Mouse (Mus musculus) ES-E14 (cell line): ENCODE measurements at regions not wholly inside any gene's neighbourhood (a gene's known extent, or its start where the extent isn't known, plus 50 kb on each side); places are given as distances from the start of the nearest gene placed in this dataset.

Source experiments
- DNase-seq: peaks from one replicate; pipeline ENCODE4 v3.0.0-alpha.2; 2013; ENCODE audit warnings: low read depth, low spot score
- H3K27ac ChIP-seq: 2 replicates; pipeline ENCODE4 v1.5.1; 2012; ENCODE audit warnings: low read depth, mild to moderate bottlenecking, low read length, moderate library complexity, mixed read lengths; ENCODE audit not compliant: poor library complexity, insufficient read depth, severe bottlenecking
- H3K36me3 ChIP-seq: 2 replicates; pipeline ENCODE4 v1.6.1; 2012; ENCODE audit warnings: mild to moderate bottlenecking, low read length, moderate library complexity, mixed read lengths; ENCODE audit not compliant: control insufficient read depth, poor library complexity, insufficient read depth, severe bottlenecking
- H3K4me1 ChIP-seq, 2 experiments: fragments of 150-350 bp in 1 of 2; sonication (generic) in 1 of 2; 2 replicates each; pipeline ENCODE4 v1.6.1; 2012; ENCODE audit warnings: low read length in 2 of 2, mild to moderate bottlenecking in 1 of 2, mixed read lengths in 1 of 2; ENCODE audit not compliant: control insufficient read depth in 2 of 2, insufficient read depth in 2 of 2, poor library complexity in 1 of 2
- H3K4me3 ChIP-seq, 2 experiments: fragments of 150-350 bp in 1 of 2; sonication (generic) in 1 of 2; 2 replicates each; pipeline ENCODE4 v1.5.1; 2012; ENCODE audit warnings: low read length in 2 of 2, low read depth in 1 of 2, mild to moderate bottlenecking in 1 of 2, mixed read lengths in 1 of 2; ENCODE audit not compliant: insufficient read depth in 1 of 2, poor library complexity in 1 of 2, severe bottlenecking in 1 of 2
- H3K9ac ChIP-seq: 2 replicates; pipeline ENCODE4 v1.6.1; 2012; ENCODE audit warnings: low read depth, mild to moderate bottlenecking, low read length, mixed read lengths; ENCODE audit not compliant: poor library complexity, insufficient read depth, severe bottlenecking
- H3K9me3 ChIP-seq: fragments of 150-350 bp; sonication (generic); 2 replicates; pipeline ENCODE4 v1.6.1; 2012; ENCODE audit warnings: low read depth, mild to moderate bottlenecking, low read length; ENCODE audit not compliant: control insufficient read depth, insufficient read depth
- CHD2 ChIP-seq: IDR thresholded peaks from 2 replicates; pipeline ENCODE4 v1.6.1; 2014; ENCODE audit warnings: mild to moderate bottlenecking, low read depth, low read length, inconsistent platforms
- HCFC1 ChIP-seq: IDR thresholded peaks from 2 replicates; pipeline ENCODE4 v1.6.1; 2012; ENCODE audit warnings: low read length, inconsistent platforms, borderline replicate concordance; ENCODE audit not compliant: insufficient read depth
- MAFK ChIP-seq: IDR thresholded peaks from 2 replicates; pipeline ENCODE4 v1.6.1; 2014; ENCODE audit warnings: mild to moderate bottlenecking, low read depth, low read length, inconsistent platforms; ENCODE audit not compliant: insufficient read depth
- ZC3H11A ChIP-seq: IDR thresholded peaks from 2 replicates; pipeline ENCODE4 v1.6.1; 2012; ENCODE audit warnings: low read depth, mild to moderate bottlenecking, inconsistent platforms, low read length, borderline replicate concordance
- ZNF384 ChIP-seq: IDR thresholded peaks from 2 replicates; pipeline ENCODE4 v1.6.1; 2012; ENCODE audit warnings: low read depth, low read length, inconsistent platforms
- in situ Hi-C, 2 experiments: fragments of 600-800 bp; cut with MboI; formaldehyde crosslinking; loops; one replicate each; pipeline ENCODE4 v1.15.1; 2025; ENCODE audit warnings: low sequenced_read_pairs in 2 of 2, inconsistent platforms in 1 of 2; ENCODE audit not compliant: unreplicated experiment in 2 of 2

DNA sequence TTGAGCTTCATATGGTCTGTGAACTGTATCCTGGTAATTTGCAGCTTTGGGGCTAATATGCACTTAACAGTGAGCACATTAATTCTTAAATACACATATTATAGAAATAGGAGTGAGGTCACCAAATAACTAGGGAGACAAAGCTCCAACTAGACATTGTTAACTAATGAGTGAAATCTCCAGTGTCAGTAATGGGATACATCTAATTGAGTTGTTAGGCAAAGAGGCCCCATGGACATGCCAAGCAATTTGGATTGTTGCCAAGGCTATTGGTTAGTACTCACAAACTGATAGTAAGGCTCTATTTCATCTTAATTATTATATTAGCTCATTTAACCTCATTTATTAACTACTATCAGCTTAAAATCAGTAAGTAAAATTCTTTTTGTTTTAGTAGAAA is 698.5 kb downstream of the Triml1 start:
- no peak for DNase-seq
- H3K4me3 ChIP-seq: no peak overlapping the region
- in situ Hi-C loops: no loop called here
- H3K36me3 ChIP-seq: no peaks in the 10 kb centered on the region
- TF ChIP-seq CHD2: no peak
- no peak for TF ChIP-seq MAFK
- no peak overlapping the region for H3K9ac ChIP-seq
- H3K4me1 ChIP-seq: no peaks in the 10 kb centered on the region
- no peaks in the 10 kb centered on the region for H3K9me3 ChIP-seq
- H3K27ac ChIP-seq: no peak overlapping the region

- Histone ChIP-seq H3K4me1 (no peaks in the 10 kb centered on the region), H3K27ac (no peak overlapping the region), H3K36me3 (no peaks in the 10 kb centered on the region), H3K9me3 (no peaks in the 10 kb centered on the region), H3K9ac (no peak overlapping the region), H3K4me3 (no peak overlapping the region)
- no peak for DNase-seq
- in situ Hi-C loops: no loop called here
- TF ChIP-seq HCFC1: no peak
These were observed 738.7 kb downstream of the Triml1 start for GRCm38 (mm10) chr8:42402632-42403031.

GRCm38 (mm10) chr8:42396886-42397285 is 744.4 kb downstream of the Triml1 start:
- Histone ChIP-seq H3K4me3 (no peak overlapping the region), H3K9ac (no peak overlapping the region), H3K36me3 (no peaks in the 10 kb centered on the region), H3K9me3 (no peaks in the 10 kb centered on the region), H3K27ac (no peak overlapping the region), H3K4me1 (no peaks in the 10 kb centered on the region)
- in situ Hi-C loops: no loop called here
- TF ChIP-seq HCFC1 (no peak), MAFK (no peak), ZNF384 (no peak), ZC3H11A (no peak), CHD2 (no peak)
- no peak for DNase-seq

- Histone ChIP-seq H3K9me3 (no peaks in the 10 kb centered on the region), H3K4me3 (no peak overlapping the region), H3K9ac (no peak overlapping the region), H3K4me1 (no peaks in the 10 kb centered on the region), H3K36me3 (no peaks in the 10 kb centered on the region), H3K27ac (no peak overlapping the region)
- no peak for DNase-seq
- in situ Hi-C loops: no loop called here
- TF ChIP-seq HCFC1 (no peak), ZNF384 (no peak), ZC3H11A (no peak), CHD2 (no peak), MAFK (no peak)
These were observed 752.5 kb downstream of the Triml1 start for GRCm38 (mm10) chr8:42388816-42389215.

DNA sequence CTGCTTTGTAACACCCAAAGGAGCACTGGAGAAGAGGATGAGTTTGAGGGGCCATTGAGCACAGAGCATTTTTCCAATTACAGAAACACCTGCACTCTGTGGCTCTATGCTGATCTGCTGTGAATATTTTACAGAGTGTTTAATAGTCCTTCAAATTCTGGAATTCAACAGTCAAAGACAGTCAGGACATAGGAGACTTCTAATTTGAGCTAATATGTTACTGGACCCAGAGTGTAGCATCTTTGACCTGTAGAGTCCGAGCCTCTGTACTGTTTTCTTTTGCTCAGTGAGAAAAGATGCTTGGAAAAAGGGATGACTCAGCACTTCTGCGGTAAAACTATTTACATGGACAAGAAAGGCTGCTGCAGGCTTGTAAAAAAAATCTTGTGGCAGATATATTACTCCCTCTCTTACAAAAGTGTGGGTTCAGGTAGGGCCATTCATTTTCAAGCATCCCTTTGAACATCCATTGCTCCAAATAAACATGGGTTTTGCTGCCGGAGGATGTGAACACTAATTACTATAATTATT is 793.1 kb downstream of the Triml1 start:
- no peak overlapping the region for H3K4me3 ChIP-seq
- DNase-seq: no peak
- no peaks in the 10 kb centered on the region for H3K36me3 ChIP-seq
- no peak overlapping the region for H3K27ac ChIP-seq
- no peaks in the 10 kb centered on the region for H3K4me1 ChIP-seq
- no peaks in the 10 kb centered on the region for H3K9me3 ChIP-seq
- in situ Hi-C loops: no loop called here
- TF ChIP-seq MAFK (peak; percentile 93), ZNF384 (no peak)
- H3K9ac ChIP-seq: no peak overlapping the region
